Mouse (Mus musculus): ENCODE measurements at regions not wholly inside any gene's neighbourhood (a gene's known extent, or its start where the extent isn't known, plus 50 kb on each side); places are given as distances from the start of the nearest gene placed in this dataset.

- TF ChIP-seq POLR2A (IDR thresholded peaks at IDR 0.05; ENCODE audit: insufficient read depth, low read depth, low read length), result no peak
- no peak for DNase-seq
- H3K79me2 ChIP-seq (replicated peaks; ENCODE audit: control insufficient read depth, insufficient read depth, low read length), result no peaks in the 10 kb centered on the region
- no peak overlapping the region for H3K4me3 ChIP-seq
- WGBS, result 62% methylated on average over 5 of the region's 5 CpGs
- intact Hi-C loops (cut with DNase I), result no loop called here
- no peak overlapping the region for H3K9ac ChIP-seq (ENCODE audit: low read depth, low read length)
- no peaks in the 10 kb centered on the region for H3K36me3 ChIP-seq (ENCODE audit: control insufficient read depth, insufficient read depth, low read length)
- no peak overlapping the region for H3K27ac ChIP-seq
- H3K4me1 ChIP-seq (ENCODE audit: control insufficient read depth, insufficient read depth, low read length), result no peaks in the 10 kb centered on the region
- H3K27me3 ChIP-seq (ENCODE audit: control insufficient read depth, insufficient read depth, low read length), result no peaks in the 10 kb centered on the region
Measured at GRCm38 (mm10) chr13:37114324-37114723, 64.3 kb upstream of the F13a1 start.

GRCm38 (mm10) chr13:37111747-37112146, 61.7 kb upstream of the F13a1 start:
- Histone ChIP-seq H3K36me3 (ENCODE audit: control insufficient read depth, insufficient read depth, low read length) (no peaks in the 10 kb centered on the region), H3K27me3 (ENCODE audit: control insufficient read depth, insufficient read depth, low read length) (no peaks in the 10 kb centered on the region), H3K9ac (ENCODE audit: low read depth, low read length) (no peak overlapping the region), H3K79me2 (replicated peaks; ENCODE audit: control insufficient read depth, insufficient read depth, low read length) (no peaks in the 10 kb centered on the region), H3K4me1 (ENCODE audit: control insufficient read depth, insufficient read depth, low read length) (no peaks in the 10 kb centered on the region), H3K4me3 (no peak overlapping the region), H3K27ac (no peak overlapping the region)
- intact Hi-C loops (cut with DNase I), result no loop called here
- WGBS, result 88% methylated on average over 4 of the region's 4 CpGs
- no peak for TF ChIP-seq CTCF (IDR thresholded peaks at IDR 0.05)
- no peak for TF ChIP-seq POLR2A (IDR thresholded peaks at IDR 0.05; ENCODE audit: insufficient read depth, low read depth, low read length)
- no peak for TF ChIP-seq EP300 (IDR thresholded peaks at IDR 0.05; ENCODE audit: insufficient read depth, low read depth, low read length)
- DNase-seq, result no peak

- H3K27me3 ChIP-seq (ENCODE audit: control insufficient read depth, insufficient read depth, low read length), result no peaks in the 10 kb centered on the region
- no peak overlapping the region for H3K27ac ChIP-seq
- intact Hi-C loops (cut with DNase I), result no loop called here
- H3K4me3 ChIP-seq, result no peak overlapping the region
- no peaks in the 10 kb centered on the region for H3K36me3 ChIP-seq (ENCODE audit: control insufficient read depth, insufficient read depth, low read length)
- no peak overlapping the region for H3K9ac ChIP-seq (ENCODE audit: low read depth, low read length)
- no peaks in the 10 kb centered on the region for H3K79me2 ChIP-seq (replicated peaks; ENCODE audit: control insufficient read depth, insufficient read depth, low read length)
- no peaks in the 10 kb centered on the region for H3K4me1 ChIP-seq (ENCODE audit: control insufficient read depth, insufficient read depth, low read length)
- 50% methylated on average over 5 of the region's 5 CpGs for WGBS
- no peak for TF ChIP-seq CTCF (IDR thresholded peaks at IDR 0.05)
- no peak for TF ChIP-seq POLR2A (IDR thresholded peaks at IDR 0.05; ENCODE audit: insufficient read depth, low read depth, low read length)
- no peak for TF ChIP-seq EP300 (IDR thresholded peaks at IDR 0.05; ENCODE audit: insufficient read depth, low read depth, low read length)
- DNase-seq, result no peak
Measured at GRCm38 (mm10) chr13:37107721-37108120, 57.7 kb upstream of the F13a1 start.

GRCm38 (mm10) chr13:37106009-37106408, 56.0 kb upstream of the F13a1 start:
- H3K4me3 ChIP-seq, result no peak overlapping the region
- DNase-seq, result no peak
- no peaks in the 10 kb centered on the region for H3K27me3 ChIP-seq (ENCODE audit: control insufficient read depth, insufficient read depth, low read length)
- WGBS, result 77% methylated on average over 5 of the region's 5 CpGs
- H3K36me3 ChIP-seq (ENCODE audit: control insufficient read depth, insufficient read depth, low read length), result no peaks in the 10 kb centered on the region
- TF ChIP-seq POLR2A (IDR thresholded peaks at IDR 0.05; ENCODE audit: insufficient read depth, low read depth, low read length) (no peak), EP300 (IDR thresholded peaks at IDR 0.05; ENCODE audit: insufficient read depth, low read depth, low read length) (no peak), CTCF (IDR thresholded peaks at IDR 0.05) (no peak)
- intact Hi-C loops (cut with DNase I), result no loop called here
- no peak overlapping the region for H3K9ac ChIP-seq (ENCODE audit: low read depth, low read length)
- H3K79me2 ChIP-seq (replicated peaks; ENCODE audit: control insufficient read depth, insufficient read depth, low read length), result no peaks in the 10 kb centered on the region
- H3K27ac ChIP-seq, result no peak overlapping the region
- H3K4me1 ChIP-seq (ENCODE audit: control insufficient read depth, insufficient read depth, low read length), result no peaks in the 10 kb centered on the region

- H3K79me2 ChIP-seq (replicated peaks; ENCODE audit: control insufficient read depth, insufficient read depth, low read length), result no peaks in the 10 kb centered on the region
- WGBS, result 70% methylated on average over 9 of the region's 9 CpGs
- H3K27me3 ChIP-seq (ENCODE audit: control insufficient read depth, insufficient read depth, low read length), result no peaks in the 10 kb centered on the region
- H3K4me1 ChIP-seq (ENCODE audit: control insufficient read depth, insufficient read depth, low read length), result no peaks in the 10 kb centered on the region
- no peaks in the 10 kb centered on the region for H3K36me3 ChIP-seq (ENCODE audit: control insufficient read depth, insufficient read depth, low read length)
- intact Hi-C loops (cut with DNase I), result no loop called here
- no peak overlapping the region for H3K27ac ChIP-seq
- DNase-seq, result no peak
- no peak for TF ChIP-seq POLR2A (IDR thresholded peaks at IDR 0.05; ENCODE audit: insufficient read depth, low read depth, low read length)
- no peak for TF ChIP-seq CTCF (IDR thresholded peaks at IDR 0.05)
- H3K9ac ChIP-seq (ENCODE audit: low read depth, low read length), result no peak overlapping the region
- H3K4me3 ChIP-seq, result no peak overlapping the region
Measured at GRCm38 (mm10) chr13:37104410-37105294, 54.6 kb upstream of the F13a1 start.

GRCm38 (mm10) chr13:37103741-37104296, 53.8 kb upstream of the F13a1 start:
- Histone ChIP-seq H3K79me2 (replicated peaks; ENCODE audit: control insufficient read depth, insufficient read depth, low read length) (no peaks in the 10 kb centered on the region), H3K36me3 (ENCODE audit: control insufficient read depth, insufficient read depth, low read length) (no peaks in the 10 kb centered on the region), H3K27ac (no peak overlapping the region), H3K27me3 (ENCODE audit: control insufficient read depth, insufficient read depth, low read length) (no peaks in the 10 kb centered on the region), H3K9ac (ENCODE audit: low read depth, low read length) (no peak overlapping the region), H3K4me1 (ENCODE audit: control insufficient read depth, insufficient read depth, low read length) (no peaks in the 10 kb centered on the region), H3K4me3 (no peak overlapping the region)
- intact Hi-C loops (cut with DNase I), result no loop called here
- TF ChIP-seq EP300 (IDR thresholded peaks at IDR 0.05; ENCODE audit: insufficient read depth, low read depth, low read length), result no peak
- no peak for TF ChIP-seq CTCF (IDR thresholded peaks at IDR 0.05)
- no peak for TF ChIP-seq POLR2A (IDR thresholded peaks at IDR 0.05; ENCODE audit: insufficient read depth, low read depth, low read length)
- WGBS, result 80% methylated on average over 6 of the region's 6 CpGs
- DNase-seq, result no peak

All from heart, adult 2 months (tissue).